Mouse (Mus musculus) erythroblast, embryonic 14.5 days (primary cell): ENCODE data around the gene Ap1m1. TPM values are rescaled to one million over a fixed set of nuclear protein-coding genes. Genes with fewer than 3 reads are reported as not detected.

Source experiments
- H3K27me3 ChIP-seq: 2 replicates; pipeline ENCODE4 v1.6.1; 2012; ENCODE audit warnings: inconsistent platforms; ENCODE audit not compliant: control insufficient read depth
- H3K36me3 ChIP-seq: 2 replicates; pipeline ENCODE4 v1.6.1; 2012; ENCODE audit warnings: mild to moderate bottlenecking, inconsistent platforms; ENCODE audit not compliant: control insufficient read depth
- H3K4me1 ChIP-seq: 2 replicates; pipeline ENCODE4 v1.6.1; 2012; ENCODE audit warnings: inconsistent platforms; ENCODE audit not compliant: control insufficient read depth
- H3K4me3 ChIP-seq: replicated peaks from 2 replicates; pipeline ENCODE3; 2012; ENCODE audit warnings: moderate library complexity, mild to moderate bottlenecking, inconsistent platforms
- H3K9me3 ChIP-seq: 2 replicates; pipeline ENCODE4 v1.6.1; 2012; ENCODE audit warnings: low read length, inconsistent platforms, mixed read lengths; ENCODE audit not compliant: control insufficient read depth
- GATA1 ChIP-seq: IDR thresholded peaks from 2 replicates; pipeline ENCODE4 v1.6.1; 2012; ENCODE audit warnings: low read length, inconsistent platforms, mixed read lengths
- TAL1 ChIP-seq: IDR thresholded peaks from 3 replicates; pipeline ENCODE4 v1.6.1; 2012; ENCODE audit warnings: low read length, inconsistent platforms, mixed read lengths
- polyA plus RNA-seq: library from polyadenylated mRNA; stranded (reverse); fragments of >175 nt; gene quantifications from 2 replicates; pipeline ENCODE4 v1.2.3, GENCODE M21; 2012

Ap1m1 gene
- polyA plus RNA-seq, 1 experiment = 18.4 TPM

- Histone ChIP-seq H3K36me3 (peaks cover 60% of the 10 kb centered on the region), H3K4me3 (no peak overlapping the region), H3K4me1 (peaks cover 40% of the 10 kb centered on the region), H3K9me3 (no peaks in the 10 kb centered on the region), H3K27me3 (no peaks in the 10 kb centered on the region)
- TF ChIP-seq GATA1 = no peak
- no peak for TF ChIP-seq TAL1
Observed at GRCm38 (mm10) chr8:72244610-72245009, 4.8 kb downstream of the Ap1m1 start.

- H3K4me3 ChIP-seq = no peak overlapping the region
- H3K9me3 ChIP-seq = no peaks in the 10 kb centered on the region
- TF ChIP-seq TAL1 = no peak
- no peak for TF ChIP-seq GATA1
- H3K27me3 ChIP-seq = no peaks in the 10 kb centered on the region
- no peaks in the 10 kb centered on the region for H3K4me1 ChIP-seq
- peaks cover 43% of the 10 kb centered on the region for H3K36me3 ChIP-seq
Observed at GRCm38 (mm10) chr8:72257171-72257901, 17.5 kb downstream of the Ap1m1 start.

GRCm38 (mm10) chr8:72257902-72258238 lies 18.1 kb downstream of the Ap1m1 start:
- H3K36me3 ChIP-seq = peaks cover 38% of the 10 kb centered on the region
- no peaks in the 10 kb centered on the region for H3K4me1 ChIP-seq
- TF ChIP-seq TAL1 (no peak), GATA1 (no peak)
- H3K9me3 ChIP-seq = no peaks in the 10 kb centered on the region
- H3K4me3 ChIP-seq = no peak overlapping the region
- H3K27me3 ChIP-seq = no peaks in the 10 kb centered on the region

GRCm38 (mm10) chr8:72259862-72260261 lies 20.0 kb downstream of the Ap1m1 start:
- H3K36me3 ChIP-seq = peaks cover 20% of the 10 kb centered on the region
- H3K4me3 ChIP-seq = no peak overlapping the region
- TF ChIP-seq GATA1 = no peak
- no peak for TF ChIP-seq TAL1
- H3K4me1 ChIP-seq = no peaks in the 10 kb centered on the region
- H3K9me3 ChIP-seq = no peaks in the 10 kb centered on the region
- no peaks in the 10 kb centered on the region for H3K27me3 ChIP-seq

- Histone ChIP-seq H3K9me3 (no peaks in the 10 kb centered on the region), H3K36me3 (peaks cover 13% of the 10 kb centered on the region), H3K4me1 (no peaks in the 10 kb centered on the region), H3K27me3 (no peaks in the 10 kb centered on the region), H3K4me3 (no peak overlapping the region)
- no peak for TF ChIP-seq TAL1
- TF ChIP-seq GATA1 = no peak
Observed at GRCm38 (mm10) chr8:72260585-72260984, 20.8 kb downstream of the Ap1m1 start.

GRCm38 (mm10) chr8:72261019-72261418 lies 21.2 kb downstream of the Ap1m1 start:
- Histone ChIP-seq H3K4me1 (no peaks in the 10 kb centered on the region), H3K4me3 (no peak overlapping the region)

GRCm38 (mm10) chr8:72261431-72261830 lies 21.6 kb downstream of the Ap1m1 start:
- H3K4me3 ChIP-seq = no peak overlapping the region
- TF ChIP-seq GATA1 (no peak), TAL1 (no peak)
- H3K27me3 ChIP-seq = no peaks in the 10 kb centered on the region
- H3K9me3 ChIP-seq = no peaks in the 10 kb centered on the region
- peaks cover 7% of the 10 kb centered on the region for H3K36me3 ChIP-seq
- H3K4me1 ChIP-seq = no peaks in the 10 kb centered on the region

More at GRCm38 (mm10) chr8:72261019-72261418, 21.2 kb downstream of the Ap1m1 start:
- TF ChIP-seq GATA1 (no peak), TAL1 (no peak)
- no peaks in the 10 kb centered on the region for H3K27me3 ChIP-seq
- H3K9me3 ChIP-seq = no peaks in the 10 kb centered on the region
- H3K36me3 ChIP-seq = peaks cover 8% of the 10 kb centered on the region

- Histone ChIP-seq H3K9me3 (no peaks in the 10 kb centered on the region), H3K4me3 (no peak overlapping the region), H3K36me3 (peaks cover 5% of the 10 kb centered on the region), H3K27me3 (no peaks in the 10 kb centered on the region), H3K4me1 (no peaks in the 10 kb centered on the region)
- TF ChIP-seq GATA1 (no peak), TAL1 (no peak)
Observed at GRCm38 (mm10) chr8:72261872-72262271, 22.1 kb downstream of the Ap1m1 start.

- H3K9me3 ChIP-seq = no peaks in the 10 kb centered on the region
- H3K27me3 ChIP-seq = 0 out of 2 replicates have a peak, but pooled peaks cover 2% of the 10 kb centered on the region
- no peak overlapping the region for H3K4me3 ChIP-seq
- H3K36me3 ChIP-seq = no peaks in the 10 kb centered on the region
- no peaks in the 10 kb centered on the region for H3K4me1 ChIP-seq
- TF ChIP-seq TAL1 (no peak), GATA1 (no peak)
Observed at GRCm38 (mm10) chr8:72262756-72263155, 22.9 kb downstream of the Ap1m1 start.

- Histone ChIP-seq H3K9me3 (no peaks in the 10 kb centered on the region), H3K4me1 (peaks cover 4% of the 10 kb centered on the region)
Observed at GRCm38 (mm10) chr8:72263451-72263850, 23.6 kb downstream of the Ap1m1 start.

More at GRCm38 (mm10) chr8:72263451-72263850, 23.6 kb downstream of the Ap1m1 start:
- H3K36me3 ChIP-seq = no peaks in the 10 kb centered on the region
- H3K4me3 ChIP-seq = no peak overlapping the region
- peaks cover 6% of the 10 kb centered on the region for H3K27me3 ChIP-seq
- TF ChIP-seq GATA1 (no peak), TAL1 (no peak)
